Mouse (Mus musculus): ENCODE measurements at regions not wholly inside any gene's neighbourhood (a gene's known extent, or its start where the extent isn't known, plus 50 kb on each side); places are given as distances from the start of the nearest gene placed in this dataset.

- H3K27me3 ChIP-seq (replicated peaks), result no peaks in the 10 kb centered on the region
- H3K9me3 ChIP-seq, result no peaks in the 10 kb centered on the region
- no peaks in the 10 kb centered on the region for H3K4me1 ChIP-seq (replicated peaks)
- H3K9ac ChIP-seq, result no peak overlapping the region
- no peak for ATAC-seq
- no peaks in the 10 kb centered on the region for H3K36me3 ChIP-seq
- 84% methylated on average over 1 of the region's 1 CpGs for WGBS
- H3K4me3 ChIP-seq (replicated peaks), result no peak overlapping the region
- H3K4me2 ChIP-seq (replicated peaks), result no peak overlapping the region
- no peak overlapping the region for H3K27ac ChIP-seq
Measured at GRCm38 (mm10) chr10:56519041-56519440, 141.9 kb downstream of the Gja1 start.

GRCm38 (mm10) chr10:56525791-56526190 is 148.7 kb downstream of the Gja1 start:
- no peaks in the 10 kb centered on the region for H3K27me3 ChIP-seq (replicated peaks)
- WGBS, result 82% methylated on average over 2 of the region's 2 CpGs
- H3K4me2 ChIP-seq (replicated peaks), result no peak overlapping the region
- no peak overlapping the region for H3K9ac ChIP-seq
- H3K27ac ChIP-seq, result no peak overlapping the region
- no peak overlapping the region for H3K4me3 ChIP-seq (replicated peaks)
- no peaks in the 10 kb centered on the region for H3K36me3 ChIP-seq
- ATAC-seq, result no peak
- H3K4me1 ChIP-seq (replicated peaks), result no peaks in the 10 kb centered on the region
- no peaks in the 10 kb centered on the region for H3K9me3 ChIP-seq

- Histone ChIP-seq H3K27ac (no peak overlapping the region), H3K4me1 (replicated peaks) (no peaks in the 10 kb centered on the region), H3K36me3 (no peaks in the 10 kb centered on the region), H3K4me3 (replicated peaks) (no peak overlapping the region), H3K9ac (no peak overlapping the region), H3K9me3 (no peaks in the 10 kb centered on the region), H3K27me3 (replicated peaks) (no peaks in the 10 kb centered on the region), H3K4me2 (replicated peaks) (no peak overlapping the region)
- no peak for ATAC-seq
- WGBS, result 30% methylated on average over 4 of the region's 4 CpGs
Measured at GRCm38 (mm10) chr10:56537091-56537490, 160.0 kb downstream of the Gja1 start.

- Histone ChIP-seq H3K9ac (no peak overlapping the region), H3K27ac (no peak overlapping the region)
Measured at GRCm38 (mm10) chr10:56539827-56540511, 162.8 kb downstream of the Gja1 start.

GRCm38 (mm10) chr10:56542106-56542505 is 165.0 kb downstream of the Gja1 start:
- Histone ChIP-seq H3K4me3 (replicated peaks) (no peak overlapping the region), H3K36me3 (no peaks in the 10 kb centered on the region), H3K9ac (no peak overlapping the region), H3K4me1 (replicated peaks) (no peaks in the 10 kb centered on the region), H3K27me3 (replicated peaks) (no peaks in the 10 kb centered on the region), H3K9me3 (no peaks in the 10 kb centered on the region), H3K27ac (no peak overlapping the region), H3K4me2 (replicated peaks) (no peak overlapping the region)
- 79% methylated on average over 3 of the region's 3 CpGs for WGBS
- no peak for ATAC-seq

More at GRCm38 (mm10) chr10:56539827-56540511, 162.8 kb downstream of the Gja1 start:
- H3K27me3 ChIP-seq (replicated peaks), result no peaks in the 10 kb centered on the region
- no peak for ATAC-seq
- no peak overlapping the region for H3K4me3 ChIP-seq (replicated peaks)
- H3K4me1 ChIP-seq (replicated peaks), result no peaks in the 10 kb centered on the region
- WGBS, result 81% methylated on average over 5 of the region's 5 CpGs
- no peaks in the 10 kb centered on the region for H3K9me3 ChIP-seq
- no peaks in the 10 kb centered on the region for H3K36me3 ChIP-seq
- no peak overlapping the region for H3K4me2 ChIP-seq (replicated peaks)

- Histone ChIP-seq H3K9me3 (no peaks in the 10 kb centered on the region), H3K27me3 (replicated peaks) (no peaks in the 10 kb centered on the region), H3K9ac (no peak overlapping the region), H3K4me3 (replicated peaks) (no peak overlapping the region), H3K4me1 (replicated peaks) (no peaks in the 10 kb centered on the region), H3K36me3 (no peaks in the 10 kb centered on the region), H3K4me2 (replicated peaks) (no peak overlapping the region), H3K27ac (no peak overlapping the region)
- WGBS, result 40% methylated on average over 3 of the region's 3 CpGs
- no peak for ATAC-seq
Measured at GRCm38 (mm10) chr10:56545989-56546388, 168.9 kb downstream of the Gja1 start.

- no peak for ATAC-seq
- no peak overlapping the region for H3K27ac ChIP-seq
- WGBS, result 71% methylated on average over 2 of the region's 2 CpGs
Measured at GRCm38 (mm10) chr10:56546824-56547223, 169.7 kb downstream of the Gja1 start.

GRCm38 (mm10) chr10:56547825-56548224 is 170.7 kb downstream of the Gja1 start:
- no peaks in the 10 kb centered on the region for H3K36me3 ChIP-seq
- H3K9ac ChIP-seq, result no peak overlapping the region
- no peaks in the 10 kb centered on the region for H3K27me3 ChIP-seq (replicated peaks)
- ATAC-seq, result no peak
- H3K4me3 ChIP-seq (replicated peaks), result no peak overlapping the region
- H3K27ac ChIP-seq, result no peak overlapping the region
- no peak overlapping the region for H3K4me2 ChIP-seq (replicated peaks)
- no peaks in the 10 kb centered on the region for H3K9me3 ChIP-seq
- WGBS, result 79% methylated on average over 3 of the region's 4 CpGs
- no peaks in the 10 kb centered on the region for H3K4me1 ChIP-seq (replicated peaks)

More at GRCm38 (mm10) chr10:56546824-56547223, 169.7 kb downstream of the Gja1 start:
- Histone ChIP-seq H3K9ac (no peak overlapping the region), H3K36me3 (no peaks in the 10 kb centered on the region), H3K4me1 (replicated peaks) (no peaks in the 10 kb centered on the region), H3K4me2 (replicated peaks) (no peak overlapping the region), H3K4me3 (replicated peaks) (no peak overlapping the region), H3K27me3 (replicated peaks) (no peaks in the 10 kb centered on the region), H3K9me3 (no peaks in the 10 kb centered on the region)

GRCm38 (mm10) chr10:56566836-56567442 is 189.8 kb downstream of the Gja1 start:
- H3K9ac ChIP-seq, result no peak overlapping the region
- no peaks in the 10 kb centered on the region for H3K27me3 ChIP-seq (replicated peaks)
- H3K27ac ChIP-seq, result no peak overlapping the region
- no peaks in the 10 kb centered on the region for H3K36me3 ChIP-seq
- no peak overlapping the region for H3K4me3 ChIP-seq (replicated peaks)
- H3K4me2 ChIP-seq (replicated peaks), result no peak overlapping the region
- WGBS, result 87% methylated on average over 12 of the region's 12 CpGs
- no peaks in the 10 kb centered on the region for H3K4me1 ChIP-seq (replicated peaks)
- no peaks in the 10 kb centered on the region for H3K9me3 ChIP-seq
- ATAC-seq, result no peak

GRCm38 (mm10) chr10:56582065-56582464 is 204.9 kb downstream of the Gja1 start:
- WGBS, result 58% methylated on average over 6 of the region's 6 CpGs
- H3K9me3 ChIP-seq, result no peaks in the 10 kb centered on the region
- no peak overlapping the region for H3K4me3 ChIP-seq (replicated peaks)
- H3K36me3 ChIP-seq, result no peaks in the 10 kb centered on the region
- H3K27ac ChIP-seq, result no peak overlapping the region
- H3K27me3 ChIP-seq (replicated peaks), result no peaks in the 10 kb centered on the region
- H3K9ac ChIP-seq, result no peak overlapping the region
- no peaks in the 10 kb centered on the region for H3K4me1 ChIP-seq (replicated peaks)
- ATAC-seq, result no peak
- no peak overlapping the region for H3K4me2 ChIP-seq (replicated peaks)

- H3K4me2 ChIP-seq (replicated peaks), result no peak overlapping the region
- no peak overlapping the region for H3K27ac ChIP-seq
- ATAC-seq, result no peak
- H3K9ac ChIP-seq, result no peak overlapping the region
- H3K4me1 ChIP-seq (replicated peaks), result no peaks in the 10 kb centered on the region
- whole genome bisulfite sequencing, result 64% methylated on average over 2 of the region's 2 CpGs
- H3K4me3 ChIP-seq (replicated peaks), result no peak overlapping the region
- no peaks in the 10 kb centered on the region for H3K27me3 ChIP-seq (replicated peaks)
- H3K9me3 ChIP-seq, result no peaks in the 10 kb centered on the region
- H3K36me3 ChIP-seq, result no peaks in the 10 kb centered on the region
Measured at GRCm38 (mm10) chr10:56587205-56587604, 210.1 kb downstream of the Gja1 start.

GRCm38 (mm10) chr10:56597382-56597781 is 220.3 kb downstream of the Gja1 start:
- WGBS, result 50% methylated on average over 5 of the region's 5 CpGs

GRCm38 (mm10) chr10:56598191-56598590 is 221.1 kb downstream of the Gja1 start:
- no peak overlapping the region for H3K4me2 ChIP-seq (replicated peaks)
- no peaks in the 10 kb centered on the region for H3K36me3 ChIP-seq
- H3K4me3 ChIP-seq (replicated peaks), result no peak overlapping the region
- H3K27ac ChIP-seq, result no peak overlapping the region
- no peaks in the 10 kb centered on the region for H3K9me3 ChIP-seq
- no peaks in the 10 kb centered on the region for H3K4me1 ChIP-seq (replicated peaks)
- no peaks in the 10 kb centered on the region for H3K27me3 ChIP-seq (replicated peaks)
- no peak overlapping the region for H3K9ac ChIP-seq
- 36% methylated on average over 3 of the region's 3 CpGs for WGBS
- no peak for ATAC-seq

More at GRCm38 (mm10) chr10:56597382-56597781, 220.3 kb downstream of the Gja1 start:
- ATAC-seq, result no peak
- no peaks in the 10 kb centered on the region for H3K9me3 ChIP-seq
- H3K27me3 ChIP-seq (replicated peaks), result no peaks in the 10 kb centered on the region
- H3K9ac ChIP-seq, result no peak overlapping the region
- no peak overlapping the region for H3K4me2 ChIP-seq (replicated peaks)
- H3K4me3 ChIP-seq (replicated peaks), result no peak overlapping the region
- H3K4me1 ChIP-seq (replicated peaks), result no peaks in the 10 kb centered on the region
- H3K27ac ChIP-seq, result no peak overlapping the region
- H3K36me3 ChIP-seq, result no peaks in the 10 kb centered on the region
